Mouse (Mus musculus): ENCODE results near the gene Trmt44.

DNA sequence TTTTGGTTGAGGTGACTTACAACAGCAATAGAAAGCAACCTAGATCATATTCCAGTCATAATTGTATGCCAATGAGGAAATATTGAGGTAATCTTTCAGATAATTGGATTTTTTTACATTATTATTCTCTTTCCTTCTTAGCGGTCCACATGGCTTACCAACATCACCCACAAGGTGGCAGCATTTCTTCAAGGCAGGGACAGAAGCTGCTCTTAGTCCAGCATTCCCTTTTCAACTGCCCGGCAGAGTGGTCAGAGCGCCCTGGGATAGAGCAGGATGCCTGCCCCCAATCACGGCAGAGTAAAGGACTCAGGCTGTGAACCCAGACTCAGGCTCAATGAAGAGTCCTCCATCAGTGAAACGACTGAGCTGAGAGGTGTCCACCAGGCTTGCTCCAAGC, 51.1 kb downstream of the Trmt44 start:
- TF ChIP-seq POLR2A (IDR thresholded peaks at IDR 0.05; ENCODE audit: borderline replicate concordance, control insufficient read depth, low read depth, low read length) (no peak), CTCF (IDR thresholded peaks at IDR 0.05; ENCODE audit: control insufficient read depth, insufficient read depth, low read length) (peak; percentile 56)
